Mouse (Mus musculus) mouse trophoblast stem cell (cell line): Measurements from ENCODE around the gene Pard3.

Source experiments
- in situ Hi-C, 2 experiments: fragments of 300-500 bp; cut with MseI, MboI; formaldehyde crosslinking; loops; 2 replicates in 1 of 2; 3 replicates in 1 of 2; pipeline ENCODE4 v1.15.1; 2025

The Pard3 gene

GRCm38 (mm10) chr8:127175160-127175836 is 111.6 kb downstream of the Pard3 start:
- in situ Hi-C loops = loop anchor here (5.0 to 10.0 kb wide), 2 partner anchors 188 to 190 kb away; no protein-coding TSS in a partner anchor

- in situ Hi-C loops = loop anchor here (5.0 to 10.0 kb wide), 2 partner anchors 191 to 194 kb away; no protein-coding TSS in a partner anchor
Observed at GRCm38 (mm10) chr8:127178634-127179033, 114.9 kb downstream of the Pard3 start.

GRCm38 (mm10) chr8:127181246-127181645 is 117.6 kb downstream of the Pard3 start:
- in situ Hi-C loops = no loop called here

GRCm38 (mm10) chr8:127182065-127182464 is 118.4 kb downstream of the Pard3 start:
- in situ Hi-C loops = no loop called here

- in situ Hi-C loops = no loop called here
Observed at GRCm38 (mm10) chr8:127183533-127183932, 119.8 kb downstream of the Pard3 start.

GRCm38 (mm10) chr8:127184025-127184424 is 120.3 kb downstream of the Pard3 start:
- in situ Hi-C loops = no loop called here

GRCm38 (mm10) chr8:127185897-127186296 is 122.2 kb downstream of the Pard3 start:
- in situ Hi-C loops = no loop called here

GRCm38 (mm10) chr8:127188671-127189070 is 125.0 kb downstream of the Pard3 start:
- in situ Hi-C loops = no loop called here

GRCm38 (mm10) chr8:127190350-127190749 is 126.7 kb downstream of the Pard3 start:
- in situ Hi-C loops = no loop called here

- in situ Hi-C loops = no loop called here
Observed at GRCm38 (mm10) chr8:127191387-127191786, 127.7 kb downstream of the Pard3 start.

- in situ Hi-C loops = no loop called here
Observed at GRCm38 (mm10) chr8:127191824-127192223, 128.1 kb downstream of the Pard3 start.

- in situ Hi-C loops = no loop called here
Observed at GRCm38 (mm10) chr8:127192331-127192730, 128.6 kb downstream of the Pard3 start.

- in situ Hi-C loops = no loop called here
Observed at GRCm38 (mm10) chr8:127193375-127193774, 129.7 kb downstream of the Pard3 start.

- in situ Hi-C loops = no loop called here
Observed at GRCm38 (mm10) chr8:127194786-127195407, 131.2 kb downstream of the Pard3 start.

GRCm38 (mm10) chr8:127196505-127197265 is 133.0 kb downstream of the Pard3 start:
- in situ Hi-C loops = no loop called here

- in situ Hi-C loops = no loop called here
Observed at GRCm38 (mm10) chr8:127207455-127207854, 143.8 kb downstream of the Pard3 start.

- in situ Hi-C loops = no loop called here
Observed at GRCm38 (mm10) chr8:127210621-127211020, 146.9 kb downstream of the Pard3 start.

GRCm38 (mm10) chr8:127214338-127214737 is 150.6 kb downstream of the Pard3 start:
- in situ Hi-C loops = no loop called here

GRCm38 (mm10) chr8:127214748-127215433 is 151.2 kb downstream of the Pard3 start:
- in situ Hi-C loops = no loop called here

- in situ Hi-C loops = no loop called here
Observed at GRCm38 (mm10) chr8:127220206-127220605, 156.5 kb downstream of the Pard3 start.

GRCm38 (mm10) chr8:127220615-127221014 is 156.9 kb downstream of the Pard3 start:
- in situ Hi-C loops = no loop called here

GRCm38 (mm10) chr8:127222361-127222760 is 158.7 kb downstream of the Pard3 start:
- in situ Hi-C loops = no loop called here
